Mouse (Mus musculus) layer of hippocampus, adult 8-10 months (tissue): Measurements from ENCODE around the gene Nlk. TPM values are rescaled to one million over a fixed set of nuclear protein-coding genes. Genes with fewer than 3 reads are reported as not detected.
"Not testable (repeated sequence)": the region's sequence is repeated elsewhere in the genome, so short reads cannot be mapped to it uniquely, and the experiment has no call there.

Source experiments
- DNase-seq, 2 experiments: peaks; one replicate each; pipeline ENCODE4 v3.0.0; 2022; ENCODE audit warnings: low spot score in 2 of 2
- total RNA-seq, 4 experiments: library from RNA; stranded (reverse); gene quantifications; 2 replicates each; pipeline ENCODE4 v1.2.4; 2022

The Nlk gene
- total RNA-seq, 4 experiments from 2014 or later, result 37.1 to 48.0 (median 44.3) TPM

DNA sequence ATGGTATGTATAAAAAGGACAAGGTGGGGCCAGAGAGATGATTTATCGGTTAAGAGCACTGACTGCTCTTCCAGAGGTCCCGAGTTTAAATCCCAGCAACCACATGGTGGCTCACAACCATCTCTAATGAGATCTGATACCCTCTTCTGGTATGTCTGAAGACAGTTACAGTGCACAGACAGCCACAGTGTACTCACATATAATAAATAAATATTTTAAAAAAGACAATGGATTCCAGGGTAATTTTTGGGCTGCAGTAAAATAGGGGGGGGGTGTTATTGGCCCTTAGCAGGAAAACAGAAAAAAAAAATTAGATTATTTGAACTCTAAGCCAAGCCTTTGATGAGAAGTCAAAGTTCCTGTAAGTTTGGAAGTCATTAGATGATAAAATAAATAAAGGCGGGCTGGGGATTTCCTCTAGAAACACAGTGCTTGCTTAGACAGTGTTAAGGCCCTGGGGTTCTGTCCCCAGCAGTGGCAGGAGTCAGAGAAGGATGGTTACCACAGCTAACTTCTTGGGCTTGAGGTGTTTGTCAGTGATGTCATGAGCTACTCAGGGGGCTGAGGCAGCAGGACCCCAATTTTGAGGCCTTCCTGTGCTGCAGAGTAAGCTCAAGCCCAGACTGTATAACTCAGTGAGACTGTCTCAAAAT lies 98.3 kb downstream of the Nlk start:
- no peak for DNase-seq

DNA sequence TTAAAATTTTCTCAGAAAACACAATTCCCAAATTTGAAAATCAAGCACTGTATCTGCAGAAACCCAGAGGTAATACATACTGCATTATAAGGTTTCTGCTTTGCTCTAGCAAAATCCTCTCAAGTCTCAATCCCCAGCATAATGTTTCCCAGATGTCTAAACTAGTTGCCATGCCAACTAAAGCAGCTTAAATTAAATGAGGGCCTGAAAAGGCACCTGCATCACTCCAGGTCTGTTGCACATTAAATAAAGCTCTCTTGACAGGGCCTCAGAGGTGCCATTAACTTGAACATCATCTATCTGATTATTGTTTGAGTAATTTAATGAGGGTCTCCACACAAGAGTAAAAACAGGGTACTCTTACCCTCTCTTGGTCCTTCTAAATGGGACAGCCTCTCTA lies 100.4 kb downstream of the Nlk start:
- no peak for DNase-seq

DNA sequence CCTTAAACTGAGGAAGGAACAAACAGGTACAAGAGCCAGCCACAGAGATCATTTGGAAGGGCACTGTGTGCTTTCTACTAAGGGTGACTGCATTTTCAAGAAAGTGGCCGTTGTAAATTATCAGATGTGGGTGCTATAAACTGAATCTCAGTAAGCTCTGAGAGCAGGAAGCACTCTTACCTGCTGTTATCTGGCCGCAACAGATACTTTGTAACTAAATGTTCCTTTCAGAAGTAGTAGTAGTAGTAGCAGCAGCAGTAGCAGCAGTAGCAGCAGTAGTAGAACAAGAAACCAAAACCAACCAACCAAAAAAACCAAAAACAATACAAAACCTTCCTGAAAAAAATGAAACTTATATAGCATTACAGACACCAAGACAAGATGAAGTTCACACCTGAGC lies 101.4 kb downstream of the Nlk start:
- no peak for DNase-seq

DNA sequence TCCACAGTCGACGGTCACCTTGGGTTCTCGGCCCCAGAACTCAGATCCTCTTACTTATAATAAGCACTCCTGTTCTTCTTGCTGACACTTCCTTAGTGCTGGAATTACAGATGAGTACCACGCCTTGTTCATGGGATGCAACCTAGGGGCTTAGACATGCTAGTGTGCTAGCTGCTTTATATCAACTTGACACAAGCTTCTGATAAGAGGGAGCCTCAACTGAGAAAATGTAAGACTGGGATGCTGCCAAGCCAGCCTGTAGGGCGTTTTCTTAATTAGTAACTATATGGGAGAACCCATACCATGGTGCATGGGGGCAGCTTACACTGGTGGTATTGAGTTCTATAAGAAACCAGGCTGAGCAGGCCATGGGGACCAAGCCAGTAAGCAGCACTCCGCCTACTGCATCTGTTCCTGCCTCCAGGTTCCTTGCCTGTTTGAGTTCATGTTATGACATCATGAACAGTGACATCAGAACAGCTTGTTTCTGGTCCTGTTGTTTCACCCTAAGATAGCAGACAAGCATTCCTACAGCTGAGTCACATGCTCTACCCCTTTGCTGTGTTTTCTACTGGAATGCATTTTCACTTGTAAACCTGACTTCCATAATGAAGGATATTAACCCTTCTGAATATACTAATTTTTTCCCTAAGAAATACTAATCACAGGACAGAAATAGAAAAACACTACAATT lies 102.8 kb downstream of the Nlk start:
- DNase-seq, result no peak

DNA sequence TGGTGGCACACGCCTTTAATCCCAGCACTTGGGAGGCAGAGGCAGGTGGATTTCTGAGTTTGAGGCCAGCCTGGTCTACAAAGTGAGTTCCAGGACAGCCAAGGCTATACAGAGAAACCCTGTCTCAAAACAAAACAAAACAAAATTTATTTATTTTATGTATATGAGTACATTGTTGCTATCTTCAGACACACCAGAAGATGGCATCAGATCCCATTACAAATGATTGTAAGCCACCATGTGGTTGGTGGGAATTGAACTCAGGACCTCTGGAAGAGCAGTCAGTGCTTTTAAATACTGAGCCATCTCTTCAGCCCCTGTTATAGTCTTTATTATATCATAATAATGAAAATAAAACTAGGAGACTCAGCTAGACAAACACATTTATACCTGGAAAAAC lies 109.5 kb downstream of the Nlk start:
- DNase-seq, result not testable (repeated sequence)

DNA sequence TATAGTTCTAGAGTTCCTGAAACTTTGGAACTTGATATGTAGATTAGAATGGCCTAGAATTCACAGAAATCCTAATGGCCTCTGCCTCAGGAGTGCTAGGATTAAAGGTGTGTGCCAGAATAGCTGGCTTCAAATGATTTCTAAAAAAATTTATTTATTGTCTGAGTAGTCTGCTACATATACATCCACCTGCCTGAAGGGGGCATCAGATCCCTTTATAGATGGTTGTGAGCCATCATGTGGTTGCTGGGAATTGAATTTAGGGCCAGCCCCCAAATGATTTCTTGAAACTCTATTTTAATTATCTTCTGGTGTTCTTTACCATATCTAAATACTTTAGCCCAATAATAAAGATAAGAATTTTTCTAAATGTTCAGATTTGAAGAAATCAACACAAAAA lies 111.1 kb downstream of the Nlk start:
- no peak for DNase-seq

DNA sequence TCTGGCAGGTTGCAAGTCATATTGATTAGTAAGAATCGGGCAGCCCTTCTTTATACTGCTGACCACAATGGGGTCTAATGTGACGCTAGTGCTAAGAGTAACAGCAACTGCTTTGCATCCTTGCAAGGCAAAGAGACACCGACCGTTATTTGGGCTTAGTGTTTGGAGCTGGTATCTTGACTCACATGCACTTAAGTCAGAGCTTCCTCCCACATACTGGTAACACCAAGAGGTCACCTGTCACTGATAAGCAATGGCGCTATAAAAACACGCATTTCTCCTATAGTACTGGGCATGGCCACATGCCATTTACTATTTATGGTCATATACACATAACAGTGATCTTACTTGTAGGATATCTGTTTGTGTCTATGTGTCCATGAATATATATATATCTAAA lies 114.3 kb downstream of the Nlk start:
- no peak for DNase-seq

DNA sequence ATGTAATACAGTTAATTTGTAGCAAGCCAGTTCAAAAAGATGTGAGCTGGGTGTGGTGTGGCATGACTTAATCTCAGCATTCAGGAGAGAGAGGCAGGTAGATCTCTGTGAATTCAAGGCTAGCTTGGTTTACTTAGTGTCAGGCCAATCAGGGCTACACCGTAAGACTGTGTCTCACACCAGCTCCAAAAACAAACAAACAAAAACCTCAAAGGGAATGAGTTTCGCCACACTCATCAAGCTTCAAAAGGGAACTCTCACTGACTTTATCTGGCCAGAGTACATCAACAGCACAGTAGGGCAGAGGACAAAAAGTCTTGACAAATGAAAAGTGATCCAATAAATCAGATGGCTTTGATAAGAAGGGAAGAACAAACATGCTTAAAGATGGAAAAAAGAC lies 122.2 kb downstream of the Nlk start:
- DNase-seq, result no peak

DNA sequence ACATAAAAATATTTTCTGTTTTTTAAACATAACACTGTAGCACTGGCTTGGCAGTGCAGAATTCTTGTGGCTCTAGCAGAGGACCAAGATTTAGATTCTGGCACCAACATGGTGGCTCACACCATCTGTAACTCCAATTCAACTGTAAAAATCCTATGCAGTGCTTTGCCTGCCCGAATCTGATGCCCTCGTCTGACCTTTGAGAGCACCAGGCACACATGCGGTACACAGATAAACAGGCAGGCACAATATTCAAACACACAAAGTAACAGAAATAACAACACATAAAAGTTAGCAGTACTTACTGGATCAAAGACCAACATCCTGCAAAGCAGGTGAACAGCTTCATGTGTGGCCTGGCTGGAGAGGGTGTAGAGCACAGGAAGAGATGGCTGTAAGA lies 122.6 kb downstream of the Nlk start:
- no peak for DNase-seq

DNA sequence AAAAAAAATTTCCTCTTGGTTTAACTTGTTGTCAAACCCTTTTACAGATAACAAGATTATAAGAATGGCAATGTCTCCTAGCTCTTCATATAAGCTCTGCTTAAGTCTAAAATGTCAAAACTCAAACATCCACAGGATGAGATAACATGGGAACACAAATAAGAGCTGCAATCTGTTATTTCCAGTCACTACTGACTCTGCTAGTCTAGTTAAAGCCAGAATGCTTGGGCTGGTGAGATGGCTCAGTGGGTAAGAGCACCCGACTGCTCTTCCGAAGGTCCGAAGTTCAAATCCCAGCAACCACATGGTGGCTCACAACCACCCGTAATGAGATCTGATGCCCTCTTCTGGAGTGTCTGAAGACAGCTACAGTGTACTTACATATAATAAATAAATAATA lies 123.1 kb downstream of the Nlk start:
- not testable (repeated sequence) for DNase-seq

DNA sequence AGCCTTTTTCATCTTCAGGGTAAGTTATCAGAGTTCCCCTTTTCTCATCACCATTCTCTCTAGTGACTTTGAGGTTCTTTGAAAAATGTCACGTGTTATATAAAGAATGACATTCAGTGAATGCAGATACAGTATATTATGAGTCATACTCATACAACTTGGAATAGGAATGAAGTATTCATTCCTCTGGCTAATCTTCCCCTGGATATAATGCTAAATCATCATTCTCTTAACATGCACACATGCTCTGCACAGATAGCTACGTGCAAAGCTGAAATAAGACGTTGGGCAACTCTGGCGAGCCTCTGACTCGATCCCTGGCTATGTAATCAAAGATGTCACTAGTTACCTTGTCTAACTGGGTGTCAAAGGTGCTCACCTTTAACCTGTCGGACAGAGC lies 125.3 kb downstream of the Nlk start:
- DNase-seq, result no peak

DNA sequence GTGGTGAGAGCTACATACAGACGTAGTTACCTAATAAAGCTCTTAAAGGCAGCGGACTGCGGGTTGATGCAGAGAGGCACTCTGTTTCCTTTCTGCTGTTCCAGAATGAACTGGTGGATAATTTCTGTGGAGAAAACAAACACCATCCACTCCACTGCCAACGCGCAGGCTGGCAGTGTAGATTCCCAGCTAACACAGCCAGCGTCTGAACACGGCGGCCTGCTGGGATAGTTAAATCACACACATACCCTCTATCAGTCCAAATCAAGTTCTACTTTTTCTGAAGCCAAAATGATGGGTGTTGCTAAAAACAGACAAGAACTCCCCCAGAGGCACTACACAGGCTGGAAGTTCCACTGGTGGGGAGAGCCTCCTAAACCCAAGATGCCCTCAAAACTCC lies 125.7 kb downstream of the Nlk start:
- peak in 1 of 2 experiments; percentile 58 for DNase-seq

DNA sequence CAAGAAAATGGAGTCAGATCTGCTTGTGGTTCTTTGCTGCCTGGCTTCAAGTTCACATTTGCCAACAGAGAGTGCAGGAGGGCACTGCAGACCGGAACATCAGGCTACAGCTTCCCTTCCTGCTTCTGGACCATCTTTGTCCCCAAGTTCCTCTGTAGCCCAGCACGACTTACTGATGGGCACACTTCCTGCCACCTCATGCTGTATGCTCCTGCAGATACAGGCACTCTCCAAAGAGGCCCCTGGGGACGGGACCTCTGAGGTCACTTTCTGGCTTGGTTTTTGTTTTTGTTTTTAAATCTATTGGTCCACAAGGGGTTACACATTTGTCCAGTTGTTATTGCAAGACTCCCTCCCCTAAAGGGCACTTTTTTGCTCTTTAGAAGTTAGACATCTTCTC lies 127.4 kb downstream of the Nlk start:
- no peak for DNase-seq

DNA sequence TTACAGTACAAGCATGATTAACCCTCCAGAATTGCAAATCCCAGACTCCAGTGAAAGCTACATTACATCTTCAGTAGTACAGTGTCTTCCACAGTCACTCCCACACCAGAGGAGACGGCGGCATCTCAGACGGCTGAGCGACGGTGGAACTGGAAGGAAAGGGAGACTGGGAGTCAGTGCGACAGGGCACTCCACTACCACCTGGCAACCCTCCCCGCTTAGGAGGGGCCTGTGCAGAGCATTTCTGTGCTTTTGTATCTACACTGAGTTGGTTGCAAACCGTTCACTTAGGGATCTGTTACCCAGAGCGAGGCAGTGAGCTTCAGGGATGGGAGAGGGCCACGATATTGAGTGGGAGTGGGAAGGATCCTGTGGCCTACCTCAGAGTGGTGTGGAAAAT lies 128.3 kb downstream of the Nlk start:
- no peak for DNase-seq

DNA sequence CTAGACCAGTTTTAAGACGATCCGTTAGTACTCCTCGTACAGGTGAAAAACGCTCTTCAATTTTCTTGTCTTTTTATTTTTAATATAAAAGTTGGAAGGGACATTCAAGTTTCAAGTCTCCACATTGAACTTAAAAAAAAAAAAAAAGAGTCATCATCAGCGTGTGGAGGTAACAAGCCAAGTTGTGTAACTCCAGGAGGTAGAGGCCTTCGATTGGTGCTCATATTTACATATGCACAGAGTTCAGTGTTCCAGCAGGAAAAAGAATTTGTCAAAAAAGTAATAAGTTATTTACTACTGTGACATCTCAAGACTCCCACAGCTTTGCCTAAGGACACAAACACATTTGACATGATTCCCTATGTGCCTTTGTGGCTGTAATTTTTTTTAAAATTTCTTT lies 129.6 kb downstream of the Nlk start:
- DNase-seq, result no peak

DNA sequence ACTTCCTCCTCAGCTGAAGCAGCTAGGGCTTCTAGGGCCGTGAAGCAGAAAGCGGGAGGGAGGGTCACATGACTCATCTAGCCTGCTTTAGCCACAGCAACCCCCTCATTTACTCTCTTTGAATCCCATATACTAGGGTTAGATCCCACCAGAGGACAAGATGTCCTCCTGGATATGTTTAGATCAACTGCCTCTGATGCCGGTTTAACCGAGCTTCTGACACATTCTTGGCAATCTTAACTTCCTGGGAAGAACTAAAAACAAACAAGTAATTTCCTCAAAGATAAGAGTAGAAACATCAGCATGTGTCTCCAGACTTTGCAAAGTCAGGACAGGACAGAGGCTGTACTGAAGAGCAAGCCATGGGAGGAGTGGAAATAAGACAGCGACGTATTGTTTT lies 130.4 kb downstream of the Nlk start:
- DNase-seq, result no peak

DNA sequence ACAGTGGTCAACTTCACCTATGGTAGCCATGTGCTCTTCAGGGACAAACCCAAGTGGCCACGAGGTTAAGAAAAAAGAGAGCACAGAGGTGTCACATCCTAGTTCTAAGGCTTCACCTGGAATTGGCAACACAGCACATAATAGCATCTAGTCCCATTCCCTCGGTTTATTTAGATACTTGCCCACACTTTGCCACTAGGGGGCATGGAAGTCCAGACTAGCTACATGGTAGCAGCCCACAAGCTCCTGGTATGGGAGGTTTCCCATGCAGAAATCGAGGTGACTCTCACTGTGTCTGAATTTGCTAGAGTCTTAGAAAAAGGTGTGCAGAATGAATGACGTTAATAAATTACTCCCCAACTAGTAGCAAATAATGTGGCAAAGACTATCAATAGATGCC lies 136.7 kb downstream of the Nlk start:
- DNase-seq, result peak; percentile 55 to 77

DNA sequence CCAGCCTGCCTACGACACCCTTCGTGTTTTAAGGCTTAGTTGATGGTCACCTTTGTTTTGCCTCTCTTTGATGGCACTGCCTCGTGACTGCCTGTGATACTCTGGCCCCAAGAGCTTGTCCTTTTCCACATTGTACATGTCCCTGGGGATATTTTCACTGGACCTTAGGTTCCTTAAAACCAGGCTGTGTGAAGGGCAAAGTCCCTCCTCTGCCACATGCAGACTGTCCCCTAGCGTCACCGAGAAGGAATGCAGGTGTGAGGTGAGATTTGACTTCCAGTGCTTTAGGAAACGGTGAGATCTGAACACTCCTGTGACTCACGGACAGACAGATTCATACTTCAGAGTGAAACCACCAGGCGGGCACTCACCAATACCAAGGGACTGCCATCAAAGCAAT lies 139.9 kb downstream of the Nlk start:
- no peak for DNase-seq

DNA sequence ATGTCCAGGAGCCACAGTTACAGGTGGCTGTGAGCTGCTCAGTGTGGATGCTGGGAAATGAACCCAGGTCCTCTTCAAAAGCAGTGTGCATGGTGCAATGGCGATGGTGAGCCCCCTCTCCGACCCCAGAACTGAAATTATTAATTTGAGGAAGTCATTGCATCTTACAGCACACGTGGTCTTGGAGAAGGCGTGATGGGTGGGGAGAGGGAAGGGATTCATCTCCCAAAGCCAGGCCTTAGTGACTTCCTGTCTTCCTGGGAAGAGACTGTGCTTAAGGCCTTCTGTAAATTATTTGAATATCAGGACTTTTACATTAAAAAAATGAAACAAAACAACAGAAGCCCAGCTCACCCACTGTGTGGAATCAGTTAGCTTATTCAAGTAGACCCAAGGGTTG lies 141.1 kb downstream of the Nlk start:
- DNase-seq, result no peak

DNA sequence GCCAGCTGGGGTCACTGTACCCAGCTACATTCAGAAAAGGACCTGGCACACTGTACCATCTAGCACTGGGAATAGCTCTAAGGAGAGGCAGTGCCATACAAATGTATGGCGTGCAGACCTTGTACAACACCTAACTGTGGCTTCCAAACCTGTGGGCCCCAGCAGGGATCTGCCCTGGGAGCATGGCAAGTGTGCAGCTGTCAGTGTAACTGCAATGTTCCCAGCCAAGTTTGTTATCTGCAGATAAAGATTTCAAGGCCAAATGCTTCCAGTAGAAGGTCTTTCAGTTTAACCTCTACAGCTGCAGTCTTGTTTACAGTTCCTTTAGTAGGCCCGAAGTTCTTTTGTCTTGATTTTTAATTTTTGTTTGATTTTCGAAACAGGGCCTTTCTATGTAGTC lies 141.6 kb downstream of the Nlk start:
- DNase-seq, result no peak

DNA sequence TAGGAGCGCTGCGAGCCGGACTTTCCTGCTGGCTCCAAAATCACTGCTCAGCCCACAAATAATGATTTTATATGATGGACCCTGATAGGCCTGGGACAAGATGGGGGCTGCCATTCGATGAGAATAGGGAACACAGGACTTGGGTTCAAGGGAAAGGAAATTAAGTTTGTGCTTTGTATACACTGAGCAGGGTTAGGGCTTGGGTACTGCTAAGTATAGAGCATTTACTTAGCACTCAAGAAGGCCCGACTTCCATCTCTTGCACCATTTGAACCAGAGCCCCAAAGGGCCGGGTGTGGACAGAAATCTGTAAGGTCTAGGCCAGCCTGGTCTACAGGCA lies 146.1 kb downstream of the Nlk start:
- no peak for DNase-seq

DNA sequence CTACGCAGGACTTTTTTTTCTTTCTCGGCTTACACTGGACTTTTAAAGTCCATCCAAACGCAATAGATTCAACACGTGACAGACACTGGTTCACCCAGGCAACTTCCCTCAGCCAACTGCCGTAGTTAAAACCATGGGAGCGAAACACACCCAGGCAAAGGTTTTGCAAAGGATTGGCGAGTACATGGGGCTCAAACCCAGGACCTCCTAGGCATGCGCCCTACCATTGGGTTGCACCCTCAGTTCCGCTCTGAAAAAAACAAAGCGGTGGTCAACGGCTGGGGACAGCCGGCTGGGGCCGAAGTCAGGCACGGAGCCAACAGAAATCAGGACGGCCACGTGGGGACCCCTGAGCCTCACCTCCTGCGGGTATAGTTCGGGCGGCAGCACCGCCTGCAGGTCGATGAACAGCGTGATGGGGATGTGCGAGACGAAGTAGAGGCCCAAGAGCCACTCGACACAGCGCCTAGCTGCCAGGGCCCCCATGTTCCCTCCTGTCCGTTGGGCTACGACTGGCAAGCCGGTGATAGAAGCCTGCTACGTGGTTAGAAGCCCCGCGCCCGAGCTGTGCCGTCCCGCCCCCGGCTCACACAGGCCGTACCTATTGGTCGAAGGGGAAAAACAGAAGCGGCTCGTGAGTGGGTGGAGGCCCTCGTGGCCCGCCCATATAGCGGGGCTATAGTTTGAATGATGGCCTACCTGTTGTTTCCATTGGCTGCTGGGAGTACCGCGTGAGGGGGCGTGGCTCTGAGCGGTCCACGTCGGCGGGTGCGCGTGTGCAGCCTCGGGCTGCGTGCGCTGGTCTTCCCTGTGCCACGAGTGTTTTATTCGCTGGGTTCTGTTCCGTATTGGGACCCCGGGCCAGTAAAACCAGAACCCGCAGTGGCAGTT lies 146.8 kb downstream of the Nlk start, which contains the start of gene Tmem97:
TSS of gene Tmem97 (minus strand) at position 610 of the 891 bp plus-strand sequence.
- peak; percentile 95 to 97 for DNase-seq
